In the genomic region with DNA sequence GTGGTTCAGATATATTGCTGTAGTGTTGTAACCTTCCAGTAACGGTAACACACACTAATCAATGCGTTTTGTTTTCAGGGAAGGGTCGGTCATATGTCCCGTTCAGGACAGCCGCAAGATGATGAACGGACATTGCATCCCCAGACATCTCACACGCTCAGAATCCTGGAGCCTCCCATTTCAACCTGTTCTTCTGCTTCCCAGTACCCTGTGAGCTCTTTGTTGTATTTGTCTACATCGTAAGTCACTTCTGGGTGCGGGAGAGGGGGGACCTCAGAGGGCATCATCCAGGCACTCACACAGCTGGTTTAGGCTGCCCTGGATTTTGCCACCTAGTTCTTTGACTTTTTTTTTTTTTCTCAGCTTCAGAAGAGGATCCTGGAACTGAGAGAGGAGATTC, we compare ENCODE assay signal across 22 mouse cellular contexts.
A peak's percentile ranks its signal among the peaks of the same experiment; 100 is the strongest.
DNase-seq lines count a peak whose midpoint lies in the region; ATAC-seq and TF ChIP-seq lines count a peak whose summit lies in the region.
"Had no signal": no experiment of that assay in that cellular context is flagged by ENCODE, and none has a peak within 500 bp of the region (broad histone marks: within the 10 kb centered on the region; RNA-seq: fewer than 3 reads in every experiment).

No protein-coding gene starts in this region.

- no peaks in the 10 kb centered on the region; the same call in none of the 2 replicates for H3K36me3 ChIP-seq in forebrain, embryonic 11.5 days (ENCODE audit: control insufficient read depth, insufficient read depth, low read length)
- H3K36me3 ChIP-seq in forebrain, postnatal 0 days (ENCODE audit: insufficient read depth): peaks cover 46% of the 10 kb centered on the region
- peaks cover 66% of the 10 kb centered on the region for H3K36me3 ChIP-seq in heart, embryonic 12.5 days
- H3K36me3 ChIP-seq in liver, embryonic 12.5 days: peaks cover 28% of the 10 kb centered on the region
- H3K36me3 ChIP-seq in midbrain, embryonic 11.5 days (ENCODE audit: control insufficient read depth, insufficient read depth, low read length): peaks cover 2% of the 10 kb centered on the region; the same call in 1 of the 2 replicates
- peaks cover 88% of the 10 kb centered on the region for H3K36me3 ChIP-seq in midbrain, embryonic 14.5 days (ENCODE audit: control insufficient read depth, insufficient read depth, low read length)
- H3K36me3 ChIP-seq: G1E had no signal

- no peaks in the 10 kb centered on the region for H3K9me3 ChIP-seq in forebrain, embryonic 11.5 days (ENCODE audit: control insufficient read depth, low read length)
- H3K9me3 ChIP-seq in forebrain, postnatal 0 days (ENCODE audit: low read length): no peaks in the 10 kb centered on the region
- H3K9me3 ChIP-seq in heart, embryonic 12.5 days (replicated peaks): no peaks in the 10 kb centered on the region
- no peaks in the 10 kb centered on the region for H3K9me3 ChIP-seq in liver, embryonic 12.5 days (replicated peaks)
- no peaks in the 10 kb centered on the region for H3K9me3 ChIP-seq in midbrain, embryonic 11.5 days (ENCODE audit: control insufficient read depth, low read length)
- H3K9me3 ChIP-seq in midbrain, embryonic 14.5 days (ENCODE audit: control insufficient read depth, low read length): no peaks in the 10 kb centered on the region

- peak; percentile 35 for DNase-seq in forebrain, embryonic 11.5 days (ENCODE audit: low spot score)
- DNase-seq in forebrain, postnatal 0 days: no peak
- DNase-seq in heart, adult 11 months: peak; percentile 65
- peak; percentile 0 for DNase-seq in liver
- peak; percentile 62 for DNase-seq in midbrain, embryonic 11.5 days (ENCODE audit: low spot score, missing footprints)
- DNase-seq in midbrain, embryonic 14.5 days: no peak
- DNase-seq: adrenal gland, adult 2 months; adrenal gland, adult 8-10 months; adrenal gland, postnatal 10 days; adrenal gland, postnatal 14 days; adrenal gland, postnatal 25 days; adrenal gland, postnatal 36 days; B cell, adult 2 months; cerebellum, adult 11 months; cerebellum, adult 11-12 months had no signal

- no peak overlapping the region for H3K4me3 ChIP-seq in forebrain, embryonic 11.5 days (ENCODE audit: low read depth, low read length)
- H3K4me3 ChIP-seq in forebrain, postnatal 0 days (ENCODE audit: low read depth, low read length): no peak overlapping the region
- H3K4me3 ChIP-seq in heart, embryonic 12.5 days: no peak overlapping the region
- H3K4me3 ChIP-seq in liver, embryonic 12.5 days: no peak overlapping the region
- H3K4me3 ChIP-seq in midbrain, embryonic 11.5 days (ENCODE audit: low read depth, low read length): no peak overlapping the region
- no peak overlapping the region for H3K4me3 ChIP-seq in midbrain, embryonic 14.5 days (replicated peaks; ENCODE audit: low read depth, low read length)

- H3K9ac ChIP-seq in forebrain, embryonic 11.5 days (ENCODE audit: low read length): no peak overlapping the region
- no peak overlapping the region for H3K9ac ChIP-seq in forebrain, postnatal 0 days
- H3K9ac ChIP-seq in heart, embryonic 12.5 days: no peak overlapping the region
- no peak overlapping the region for H3K9ac ChIP-seq in liver, embryonic 12.5 days
- no peak overlapping the region for H3K9ac ChIP-seq in midbrain, embryonic 11.5 days (ENCODE audit: low read length)
- H3K9ac ChIP-seq in midbrain, embryonic 14.5 days (replicated peaks; ENCODE audit: low read length): no peak overlapping the region

- 93% methylated on average over 9 of the region's 9 CpGs for WGBS in forebrain, embryonic 11.5 days
- 94% methylated on average over 9 of the region's 9 CpGs for WGBS in forebrain, postnatal 0 days
- 90% methylated on average over 9 of the region's 9 CpGs for WGBS in heart, embryonic 12.5 days
- WGBS in liver, embryonic 12.5 days (ENCODE audit: insufficient replicate concordance): 83% methylated on average over 9 of the region's 9 CpGs
- WGBS in midbrain, embryonic 11.5 days: 93% methylated on average over 9 of the region's 9 CpGs
- 94% methylated on average over 9 of the region's 9 CpGs for WGBS in midbrain, embryonic 14.5 days

- H3K4me1 ChIP-seq in forebrain, embryonic 11.5 days (replicated peaks; ENCODE audit: control insufficient read depth, insufficient read depth, low read length): no peaks in the 10 kb centered on the region
- no peaks in the 10 kb centered on the region for H3K4me1 ChIP-seq in forebrain, postnatal 0 days (ENCODE audit: insufficient read depth)
- no peaks in the 10 kb centered on the region for H3K4me1 ChIP-seq in heart, embryonic 12.5 days (replicated peaks)
- no peaks in the 10 kb centered on the region for H3K4me1 ChIP-seq in liver, embryonic 12.5 days
- no peaks in the 10 kb centered on the region for H3K4me1 ChIP-seq in midbrain, embryonic 11.5 days (ENCODE audit: control insufficient read depth, insufficient read depth, low read length)
- H3K4me1 ChIP-seq in midbrain, embryonic 14.5 days (ENCODE audit: control insufficient read depth, insufficient read depth, low read length): no peaks in the 10 kb centered on the region

- no peak for TF ChIP-seq CTCF in forebrain, postnatal 0 days (IDR thresholded peaks at IDR 0.05; ENCODE audit: low read depth)

- H3K27me3 ChIP-seq in forebrain, embryonic 11.5 days (ENCODE audit: control insufficient read depth, insufficient read depth, low read length): no peaks in the 10 kb centered on the region
- H3K27me3 ChIP-seq in forebrain, postnatal 0 days (ENCODE audit: insufficient read depth, low read length): no peaks in the 10 kb centered on the region
- no peaks in the 10 kb centered on the region for H3K27me3 ChIP-seq in heart, embryonic 12.5 days (replicated peaks)
- H3K27me3 ChIP-seq in liver, embryonic 12.5 days (replicated peaks): no peaks in the 10 kb centered on the region
- H3K27me3 ChIP-seq in midbrain, embryonic 11.5 days (ENCODE audit: control insufficient read depth, insufficient read depth, low read length): no peaks in the 10 kb centered on the region
- no peaks in the 10 kb centered on the region for H3K27me3 ChIP-seq in midbrain, embryonic 14.5 days (ENCODE audit: control insufficient read depth, insufficient read depth, low read length)
- H3K27me3 ChIP-seq: CH12.LX, Patski had no signal

- no peak overlapping the region for H3K4me2 ChIP-seq in forebrain, embryonic 11.5 days (ENCODE audit: low read depth, low read length, severe bottlenecking)
- H3K4me2 ChIP-seq in forebrain, postnatal 0 days (ENCODE audit: low read depth): no peak overlapping the region
- no peak overlapping the region for H3K4me2 ChIP-seq in heart, embryonic 12.5 days
- H3K4me2 ChIP-seq in liver, embryonic 12.5 days: no peak overlapping the region
- no peak overlapping the region for H3K4me2 ChIP-seq in midbrain, embryonic 11.5 days
- no peak overlapping the region for H3K4me2 ChIP-seq in midbrain, embryonic 14.5 days (ENCODE audit: low read length)

- H3K27ac ChIP-seq in forebrain, embryonic 11.5 days (ENCODE audit: low read depth, low read length): no peak overlapping the region
- H3K27ac ChIP-seq in forebrain, postnatal 0 days (ENCODE audit: low read depth, low read length): no peak overlapping the region
- H3K27ac ChIP-seq in heart, embryonic 12.5 days (ENCODE audit: poor library complexity, severe bottlenecking): no peak overlapping the region
- no peak overlapping the region for H3K27ac ChIP-seq in liver, embryonic 12.5 days
- H3K27ac ChIP-seq in midbrain, embryonic 11.5 days (ENCODE audit: low read depth, low read length): no peak overlapping the region
- no peak overlapping the region for H3K27ac ChIP-seq in midbrain, embryonic 14.5 days (replicated peaks; ENCODE audit: low read depth, low read length)

- no peak for ATAC-seq in forebrain, embryonic 11.5 days (replicated peaks; ENCODE audit: low FRiP score)
- no peak for ATAC-seq in forebrain, postnatal 0 days
- ATAC-seq in heart, embryonic 12.5 days (ENCODE audit: insufficient number of reproducible peaks, low FRiP score): no peak
- ATAC-seq in liver, embryonic 12.5 days: no peak
- ATAC-seq in midbrain, embryonic 11.5 days (ENCODE audit: low FRiP score): no peak
- ATAC-seq in midbrain, embryonic 14.5 days (ENCODE audit: low FRiP score, low TSS enrichment): no peak
- ATAC-seq: activated CD4-positive, CD25-positive, alpha-beta regulatory T cell, adult 4 months; CD4-positive, CD25-positive, alpha-beta regulatory T cell, adult 4 months; Patski had no signal

Comparison
In these comparisons a context has a peak if more than half of its experiments do, and no peak if none do; other contexts are left out.
1. DNase-seq: peak in forebrain, embryonic 11.5 days (single experiment), heart, adult 11 months (single experiment), liver (single experiment) and midbrain, embryonic 11.5 days (single experiment); none in forebrain, postnatal 0 days (single experiment) and midbrain, embryonic 14.5 days (single experiment).